Mouse (Mus musculus) adrenal gland, postnatal 10 days (tissue): ENCODE results near the gene Arhgap5. TPM values are rescaled to one million over a fixed set of nuclear protein-coding genes. Genes with fewer than 3 reads are reported as not detected.
"Not testable (repeated sequence)": the region's sequence is repeated elsewhere in the genome, so short reads cannot be mapped to it uniquely, and the experiment has no call there.

Experiments
- DNase-seq: peaks from one replicate; pipeline ENCODE4 v3.0.0; 2021; ENCODE audit warnings: mixed read lengths
- total RNA-seq, 2 experiments: library from RNA; stranded (reverse); gene quantifications; 2 replicates each; pipeline ENCODE4 v1.2.3; 2021

Arhgap5 gene
- total RNA-seq, 2 experiments from 2014 or later, result 74.0 to 80.4 TPM

DNA sequence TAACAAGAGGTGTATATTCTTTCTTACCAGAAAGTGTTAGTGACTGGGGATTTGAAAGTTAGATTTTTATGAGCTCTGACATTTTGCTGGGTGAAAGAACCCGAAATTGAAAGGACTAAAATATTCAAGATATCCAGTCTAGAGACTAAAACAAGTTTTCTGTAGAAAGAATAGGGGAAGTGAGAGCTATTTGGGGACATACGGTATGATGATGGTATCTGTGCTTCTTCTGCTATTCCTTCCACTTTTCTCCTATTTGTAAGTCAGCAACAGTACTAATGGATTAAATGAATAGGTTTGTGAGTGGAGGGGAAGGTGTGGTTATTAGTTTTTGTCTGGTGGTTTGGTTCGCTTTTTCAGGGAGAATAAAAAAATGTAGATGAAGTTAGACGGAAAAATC lies 37.5 kb downstream of the Arhgap5 start:
- DNase-seq, result no peak

DNA sequence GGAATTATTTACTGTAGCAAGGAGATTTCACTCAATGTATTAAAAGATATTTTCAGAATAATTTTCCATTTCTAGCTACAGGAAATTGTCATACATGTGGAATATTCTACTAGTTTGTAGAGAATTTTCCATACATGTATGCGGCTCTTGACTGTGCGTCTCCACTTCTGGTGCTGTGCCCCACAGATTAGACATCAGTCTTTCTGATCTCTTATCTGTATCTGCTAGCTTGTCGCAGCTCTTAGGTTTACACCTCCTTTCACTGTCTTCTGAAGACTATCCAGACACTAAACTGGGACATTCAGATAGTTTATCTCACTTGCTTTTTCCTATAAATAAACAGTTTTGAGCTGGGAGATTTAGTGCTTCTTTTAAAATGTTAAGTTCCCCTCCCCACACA lies 40.8 kb downstream of the Arhgap5 start:
- no peak for DNase-seq

DNA sequence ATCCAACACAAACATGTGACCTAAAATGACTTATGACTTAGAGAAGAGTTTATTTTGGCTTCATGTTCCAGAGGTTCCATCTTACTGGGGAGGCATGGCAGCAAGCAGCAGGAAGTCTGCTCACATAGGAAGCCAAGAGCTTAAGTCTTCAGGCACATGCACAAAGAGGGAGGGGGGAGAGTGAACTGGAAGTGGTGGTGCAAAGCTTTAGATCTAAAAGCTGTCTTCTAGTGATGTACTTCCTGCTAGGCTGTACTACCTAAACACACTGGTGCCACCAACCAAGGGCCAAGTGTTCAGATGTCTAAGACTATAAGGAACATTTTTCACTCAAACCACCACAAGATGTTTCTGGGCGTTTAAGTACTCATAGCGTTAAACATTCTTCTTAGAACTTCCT lies 48.3 kb downstream of the Arhgap5 start:
- no peak for DNase-seq

DNA sequence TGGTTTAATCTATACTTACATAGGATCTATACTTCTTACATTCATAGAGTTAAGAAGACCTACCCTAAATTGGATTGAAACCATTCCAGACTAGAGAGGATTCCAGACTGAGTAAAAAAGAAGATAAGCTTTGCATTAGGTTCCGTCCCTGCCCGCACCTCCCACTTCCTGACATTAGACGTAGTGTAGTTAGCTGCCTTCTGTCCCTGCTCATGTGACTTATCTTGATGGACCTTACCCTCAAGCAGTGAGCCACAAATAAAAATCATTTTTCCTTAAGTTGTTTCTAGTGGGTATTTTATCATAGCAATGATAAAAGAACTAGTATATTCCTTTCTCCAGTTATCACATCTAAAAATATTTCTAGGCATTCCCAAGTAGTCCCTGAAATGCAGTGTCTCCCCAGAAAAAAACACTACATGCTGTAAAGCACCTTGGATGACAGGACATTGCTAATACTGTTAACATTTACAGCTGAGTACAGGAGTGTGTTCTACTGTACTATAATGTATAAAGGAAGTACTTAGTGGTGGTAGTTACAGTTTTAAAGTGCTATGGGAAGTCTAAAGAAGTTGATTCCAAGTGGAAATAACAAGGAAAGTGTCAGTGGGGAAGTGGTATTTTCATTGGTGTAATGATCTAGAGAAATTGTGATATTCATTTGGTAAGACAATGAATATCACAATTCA lies 51.6 kb downstream of the Arhgap5 start:
- DNase-seq, result no peak

DNA sequence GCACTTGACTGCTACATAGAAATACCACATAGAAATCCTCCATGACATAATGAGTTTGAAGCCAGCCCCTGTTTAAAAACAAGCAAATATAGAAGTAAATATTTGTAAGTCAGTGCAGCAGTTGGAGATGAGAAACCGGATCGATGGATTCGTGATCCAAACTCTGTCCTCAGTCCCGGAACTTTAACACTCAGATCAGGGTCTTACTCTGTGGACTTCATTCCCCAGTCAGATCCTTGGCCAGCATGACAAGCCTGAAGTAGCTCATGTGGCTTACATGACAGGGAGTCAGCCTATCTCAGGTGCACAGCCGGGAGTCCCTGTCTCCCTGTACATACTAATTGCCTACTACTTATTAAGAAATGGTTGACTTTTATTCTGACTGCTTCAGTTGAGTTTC lies 61.9 kb downstream of the Arhgap5 start:
- no peak for DNase-seq

DNA sequence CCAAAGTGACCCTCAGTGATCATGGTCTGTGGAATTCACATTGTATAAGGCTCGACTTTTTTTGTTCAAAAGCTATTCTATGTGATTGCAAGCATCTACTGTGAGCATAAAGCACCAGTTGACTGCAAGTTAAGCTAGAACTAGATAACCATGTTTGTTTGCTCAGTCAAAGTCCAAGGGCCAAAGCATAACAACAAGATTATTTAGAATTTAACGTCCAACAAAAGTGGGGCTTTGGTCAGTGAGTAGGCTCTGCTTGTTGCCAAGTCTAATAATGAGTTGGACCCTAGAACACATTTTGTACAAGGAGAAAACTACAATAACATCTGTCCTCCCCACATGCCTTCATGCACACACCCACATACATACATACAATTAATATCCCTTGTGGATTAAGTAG lies 69.6 kb downstream of the Arhgap5 start:
- DNase-seq, result no peak

DNA sequence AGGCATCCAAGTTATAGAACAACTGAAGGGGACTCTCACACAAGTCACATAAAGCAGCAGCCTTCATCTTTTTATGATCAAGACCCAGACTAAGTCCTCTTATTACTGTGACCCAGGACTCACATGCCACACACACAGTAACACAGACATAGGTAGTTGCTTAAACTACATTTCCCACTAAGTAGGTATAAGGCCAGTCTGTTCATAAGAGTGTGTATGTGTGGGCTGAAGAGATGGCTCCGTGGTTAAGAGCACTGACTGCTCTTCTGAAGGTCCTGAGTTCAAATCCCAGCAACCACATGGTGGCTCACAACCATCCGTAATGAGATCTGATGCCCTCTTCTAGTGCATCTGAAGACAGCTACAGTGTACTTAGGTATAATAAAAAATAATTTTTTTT lies 82.7 kb downstream of the Arhgap5 start:
- DNase-seq, result not testable (repeated sequence)

DNA sequence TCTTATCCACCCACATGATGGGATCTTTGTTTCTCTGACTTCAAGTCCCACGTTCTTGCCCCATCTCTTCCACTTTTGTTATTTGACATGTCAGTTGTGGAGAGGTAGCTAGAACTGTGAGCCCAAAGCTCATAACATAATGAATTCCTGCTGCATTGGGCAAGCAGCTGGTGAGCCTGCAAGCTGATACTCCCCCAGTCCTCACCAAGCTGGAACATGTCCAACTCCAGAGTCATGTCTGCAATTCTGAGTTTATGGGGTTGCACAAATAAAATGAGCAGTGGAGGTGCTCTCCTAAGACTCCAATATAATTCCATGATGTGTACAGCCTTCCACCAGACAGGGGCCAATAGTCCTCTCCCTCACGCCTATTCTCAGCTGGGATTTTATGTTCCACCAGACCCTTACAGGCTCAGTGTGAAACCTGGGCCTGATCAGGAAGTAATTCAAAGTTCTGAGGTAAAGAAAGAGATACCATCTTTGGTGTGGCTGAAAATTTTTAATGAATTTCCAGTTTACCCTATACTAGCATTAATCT lies 83.8 kb downstream of the Arhgap5 start:
- DNase-seq, result no peak

DNA sequence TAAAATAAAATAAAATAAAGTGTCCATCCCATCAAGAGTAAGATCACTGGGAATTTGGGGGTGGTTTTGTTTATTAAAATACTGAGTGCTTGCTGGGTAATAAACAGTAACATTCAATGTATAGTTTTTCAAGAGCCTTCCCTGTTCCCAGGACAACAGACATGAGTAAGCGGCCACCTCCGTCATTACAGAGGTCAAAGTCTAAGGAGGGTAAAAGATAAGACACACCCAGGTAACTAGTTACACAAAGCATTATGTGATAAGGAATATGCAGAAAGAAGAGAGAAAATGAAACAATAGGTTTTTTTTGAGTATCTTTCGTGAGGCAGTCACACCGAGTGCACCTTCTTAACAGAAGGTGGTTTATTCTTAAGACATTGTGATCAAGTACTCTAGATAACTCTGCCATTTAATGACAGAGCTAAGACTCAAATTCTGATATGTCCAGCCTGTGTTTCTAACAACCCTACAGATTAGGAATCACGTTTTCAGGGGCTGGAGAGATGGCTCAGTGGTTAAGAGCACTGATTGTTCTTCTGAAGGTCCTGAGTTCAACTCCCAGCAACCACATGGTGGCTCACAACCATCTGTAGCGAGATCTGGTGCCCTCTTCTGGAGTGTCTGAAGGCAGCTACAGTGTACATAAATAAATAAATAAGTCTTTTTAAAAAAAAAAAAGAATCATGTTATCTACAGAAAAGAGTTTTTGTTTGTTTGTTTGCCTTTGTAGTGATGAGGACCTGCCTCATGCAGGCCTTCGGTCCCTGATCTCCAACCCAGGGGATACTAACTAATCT lies 91.8 kb downstream of the Arhgap5 start:
- DNase-seq, result no peak

DNA sequence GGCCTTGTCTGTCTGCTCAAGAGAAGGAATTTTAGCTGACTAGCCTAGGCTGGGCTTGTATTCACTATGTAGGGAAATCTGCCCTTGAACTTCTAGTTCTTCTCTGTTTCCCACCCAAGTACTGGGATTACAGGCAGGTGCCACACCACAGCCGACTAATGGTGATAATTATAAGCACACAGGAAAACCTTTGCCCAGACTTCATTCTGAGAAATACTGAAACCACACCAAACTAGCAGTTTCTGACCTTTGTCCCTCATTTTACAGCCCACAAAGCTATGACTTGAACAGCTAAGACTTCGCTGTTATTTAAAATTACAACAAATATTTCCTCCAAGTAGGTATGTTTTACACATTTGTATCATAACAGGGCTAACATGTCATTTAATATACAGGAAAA lies 98.7 kb downstream of the Arhgap5 start:
- no peak for DNase-seq

DNA sequence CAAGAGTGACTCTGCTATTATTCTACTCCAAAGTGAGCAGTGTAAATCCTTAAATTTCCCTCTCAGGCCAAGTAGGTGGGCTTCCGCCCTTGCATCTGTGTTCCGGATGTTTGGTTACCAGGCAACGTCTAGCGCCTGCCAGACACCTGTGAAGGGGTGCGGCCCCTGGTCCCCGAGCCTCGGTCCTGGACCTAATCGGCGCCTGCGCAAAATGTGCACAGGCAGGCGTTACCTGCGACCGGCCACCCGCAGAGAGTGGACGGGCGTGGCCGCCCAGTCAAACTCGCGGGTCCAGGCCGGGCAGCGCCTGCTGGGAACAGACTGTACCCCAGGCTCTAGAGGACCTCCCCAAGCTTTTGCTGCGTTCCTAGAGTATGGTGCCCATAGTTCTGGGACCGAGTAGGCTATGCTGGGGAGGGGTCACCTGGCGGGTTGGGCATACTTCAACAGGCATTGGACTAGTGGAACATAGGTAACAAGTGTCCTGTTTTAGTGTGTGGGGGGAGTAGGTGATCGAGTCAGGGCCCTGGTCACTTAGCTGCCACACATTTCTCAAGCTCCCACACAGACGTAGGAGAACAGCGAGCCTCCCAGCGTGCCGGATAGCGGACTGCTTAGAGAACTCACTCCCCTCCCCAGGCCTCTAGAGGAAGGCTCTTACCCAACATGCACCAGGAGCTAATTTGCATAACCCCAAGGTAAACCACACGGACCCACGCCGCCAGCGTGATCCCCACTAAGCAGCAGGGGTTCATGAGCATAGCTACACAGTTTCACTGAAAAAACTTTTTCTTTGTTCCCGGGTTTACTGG lies 99.3 kb downstream of the Arhgap5 start:
- peak; percentile 89 for DNase-seq

DNA sequence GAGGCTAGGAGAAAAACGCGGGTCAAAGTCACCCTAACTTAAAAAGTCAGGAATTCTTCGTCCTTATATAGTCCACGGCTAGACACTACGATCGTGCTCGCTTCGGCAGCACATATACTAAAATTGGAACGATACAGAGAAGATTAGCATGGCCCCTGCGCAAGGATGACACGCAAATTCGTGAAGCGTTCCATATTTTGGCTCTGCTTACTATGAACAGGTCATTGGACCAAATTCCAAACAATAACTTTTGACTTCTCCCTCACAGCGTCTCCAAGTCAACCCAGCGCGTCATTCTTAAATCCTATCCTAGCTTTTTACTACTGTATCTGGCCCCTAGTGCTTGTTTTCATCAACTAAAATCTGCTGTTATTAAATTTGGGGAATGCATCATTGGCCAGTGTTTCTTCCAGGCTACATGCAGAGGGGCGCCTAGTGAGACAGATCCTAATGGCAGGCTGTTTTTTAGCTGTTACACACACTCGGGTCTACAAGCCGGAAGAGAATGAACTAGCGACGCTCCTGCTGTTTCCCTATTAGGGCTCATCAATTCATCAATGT lies 100.0 kb downstream of the Arhgap5 start:
- DNase-seq, result no peak

DNA sequence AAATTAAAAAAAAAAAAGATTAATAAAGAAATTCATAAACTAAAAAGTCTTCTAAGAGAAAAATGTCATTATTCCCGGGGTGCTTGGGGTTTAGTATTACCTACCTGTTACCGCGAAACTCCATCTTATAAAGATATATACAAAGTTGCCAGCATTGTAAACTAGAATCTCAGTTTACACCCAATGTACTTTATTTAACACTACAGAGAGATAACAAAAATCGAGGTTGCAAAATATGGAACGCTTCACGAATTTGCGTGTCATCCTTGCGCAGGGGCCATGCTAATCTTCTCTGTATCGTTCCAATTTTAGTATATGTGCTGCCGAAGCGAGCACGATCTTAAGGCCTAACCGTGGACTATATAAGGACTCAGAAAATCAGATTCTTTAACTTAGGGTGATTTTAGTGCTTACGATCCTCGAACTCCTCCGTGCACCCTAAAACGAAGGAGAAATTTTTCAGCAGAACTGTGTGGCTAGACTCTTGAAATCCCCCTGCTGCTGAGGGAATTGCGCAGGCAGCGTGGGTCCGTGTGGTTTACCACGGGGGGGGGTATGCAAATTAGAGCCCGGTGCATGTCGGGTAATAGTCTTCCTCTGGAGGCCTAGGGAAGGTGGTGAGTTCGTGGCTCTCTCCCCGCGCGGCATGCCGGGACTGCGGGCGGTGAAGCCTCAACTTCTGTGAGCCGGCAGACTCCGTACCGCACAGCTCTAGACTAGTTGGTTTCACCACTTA lies 100.7 kb downstream of the Arhgap5 start:
- peak; percentile 98 for DNase-seq

DNA sequence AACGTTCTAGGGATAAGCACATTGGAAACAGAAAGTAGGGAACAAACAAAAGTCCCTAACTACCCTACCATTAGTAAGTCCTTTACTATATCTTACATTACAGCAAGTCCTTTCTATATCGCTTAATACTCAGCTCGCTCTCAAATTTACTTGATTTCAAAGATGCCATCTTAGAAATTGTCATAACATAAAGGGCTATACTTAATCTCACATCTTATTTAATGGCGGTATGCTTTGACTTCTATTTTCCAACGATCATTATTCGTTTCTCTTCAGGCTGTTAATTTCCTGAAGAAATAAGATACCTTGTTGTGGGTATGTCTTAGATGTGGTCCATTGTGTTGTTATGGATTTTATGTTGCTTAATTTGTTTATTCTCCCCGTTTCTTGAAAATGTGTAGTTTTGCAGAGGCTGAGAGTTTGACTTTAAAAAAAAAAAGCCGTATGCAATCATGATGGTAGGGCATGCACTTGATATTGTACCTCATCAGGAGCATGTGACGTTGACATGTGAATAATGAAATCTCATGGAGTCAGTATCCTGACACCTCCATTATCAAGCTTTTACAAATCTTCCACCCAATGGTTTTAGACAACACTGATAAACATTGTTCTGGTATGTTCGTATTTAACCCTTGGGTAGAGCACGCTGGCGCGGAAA lies 101.3 kb downstream of the Arhgap5 start:
- DNase-seq, result no peak

DNA sequence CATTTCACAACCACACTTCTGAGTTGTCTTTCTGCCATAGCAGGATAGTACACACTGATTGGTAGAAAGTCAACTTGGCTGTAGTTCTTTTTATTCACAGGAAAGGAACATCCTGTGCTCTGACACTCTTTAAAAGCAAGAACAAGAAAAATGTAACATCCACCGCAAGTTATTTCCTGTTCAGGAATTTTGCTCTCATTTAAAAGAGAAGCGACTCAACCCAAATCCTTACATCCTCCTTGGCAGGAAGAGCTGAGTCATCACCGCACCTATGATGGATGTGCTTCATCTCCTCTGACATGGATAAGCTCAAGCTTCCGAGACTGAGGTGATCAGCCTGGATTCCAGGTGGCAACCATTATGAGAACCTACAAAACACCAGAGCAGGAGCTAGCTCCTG lies 103.6 kb downstream of the Arhgap5 start:
- no peak for DNase-seq

DNA sequence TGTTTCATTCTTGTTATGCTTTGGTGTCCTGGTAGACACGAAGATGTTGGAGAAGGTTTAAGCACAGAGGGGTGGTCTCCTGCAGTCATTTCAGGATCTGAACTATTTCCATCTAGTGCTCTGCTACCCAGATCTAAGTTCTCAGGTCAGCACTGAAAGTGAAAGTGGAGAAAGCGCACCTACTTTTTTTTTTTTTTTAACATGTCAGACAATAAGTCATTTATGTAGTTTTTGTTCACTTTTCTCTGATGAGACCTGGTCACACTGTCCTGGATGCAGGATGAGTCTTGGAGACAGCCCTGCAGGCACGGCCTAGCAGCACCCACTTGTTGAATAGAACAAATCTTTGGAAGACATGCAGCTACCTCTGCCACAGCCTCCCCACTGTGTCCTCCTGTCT lies 111.9 kb downstream of the Arhgap5 start:
- DNase-seq, result no peak

DNA sequence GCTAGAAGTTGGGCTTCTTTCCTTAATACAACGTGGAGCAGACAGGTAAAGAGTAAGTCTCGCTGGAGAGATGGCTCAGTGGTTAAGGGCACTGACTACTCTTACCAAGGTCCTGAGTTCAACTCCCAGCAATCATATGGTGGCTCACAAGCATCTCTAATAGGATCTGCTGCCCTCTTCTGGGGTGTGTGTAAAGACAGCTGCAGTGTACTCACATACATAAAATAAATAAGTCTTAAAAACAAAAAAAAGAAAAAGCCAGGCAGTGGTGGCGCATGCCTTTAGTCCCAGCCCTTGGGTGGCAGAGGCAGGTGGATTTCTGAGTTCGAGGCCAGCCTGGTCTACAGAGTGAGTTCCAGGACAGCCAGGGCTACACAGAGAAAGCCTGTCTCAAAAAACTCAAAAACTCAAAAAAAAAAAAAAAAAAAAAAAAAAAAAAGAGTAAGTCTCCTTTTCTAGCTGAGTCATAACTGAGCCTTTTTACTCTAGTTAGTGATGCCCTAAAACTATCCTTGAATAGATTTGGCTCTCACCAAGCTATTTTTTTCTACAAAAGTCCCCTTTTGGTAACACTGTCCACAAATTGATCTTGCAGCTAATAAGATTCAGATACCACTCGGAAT lies 114.8 kb downstream of the Arhgap5 start:
- no peak for DNase-seq

DNA sequence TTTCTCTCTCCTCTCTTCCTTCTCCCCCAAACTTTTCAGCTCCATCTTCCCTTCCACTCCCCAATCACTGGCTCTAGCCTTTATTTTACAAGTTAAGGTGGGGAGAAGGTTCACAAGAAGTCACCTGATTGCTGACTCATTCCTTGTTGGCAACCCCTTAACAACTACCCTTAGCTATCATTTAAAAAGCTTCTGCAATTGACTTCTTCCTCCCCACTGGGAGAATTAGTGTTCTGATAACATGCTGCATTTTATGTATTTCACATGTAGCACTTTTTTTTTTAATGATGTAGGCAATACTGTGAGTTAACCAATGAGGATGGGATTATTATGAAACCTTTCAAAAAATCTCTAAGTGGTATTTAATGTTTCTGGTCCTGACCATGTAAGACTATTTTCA lies 115.9 kb downstream of the Arhgap5 start:
- DNase-seq, result no peak
